Mouse (Mus musculus) Patski (cell line): Measurements from ENCODE around the gene Ly6g6f. TPM values are rescaled to one million over a fixed set of nuclear protein-coding genes. Genes with fewer than 3 reads are reported as not detected.
"Not testable (repeated sequence)": the region's sequence is repeated elsewhere in the genome, so short reads cannot be mapped to it uniquely, and the experiment has no call there.

Experiments used
- ATAC-seq: fragments of 100-300 bp; one replicate; pipeline ENCODE4 v1.8.0; 2021
- CTCF ChIA-PET: fragments of 350-600 bp; sonication (Branson Sonifier 250); formaldehyde crosslinking; loops from one replicate; lab custom pipeline; 2022; ENCODE audit warnings: inconsistent platforms; lab: Charles Lee
- POLR2A ChIA-PET: fragments of 350-600 bp; sonication (Branson Sonifier 250); formaldehyde crosslinking; loops from one replicate; lab custom pipeline; 2022; ENCODE audit warnings: antibody characterized with exemption, inconsistent platforms; lab: Charles Lee
- DNase-seq: peaks from one replicate; pipeline ENCODE4 v3.0.0-alpha.2; 2011; ENCODE audit warnings: low read depth, low spot score
- H3K27me3 ChIP-seq: fragments of 371-371 bp; one replicate; pipeline ENCODE4 v1.5.1; 2021
- CTCF ChIP-seq: fragments of 100-300 bp; IDR thresholded peaks from one replicate; pipeline ENCODE4 v1.5.1; 2021
- in situ Hi-C: fragments of 300-500 bp; cut with MboI; formaldehyde crosslinking; loops from 3 replicates; pipeline ENCODE4 v1.11.1; 2018; ENCODE audit warnings: low pct_unique_long_range_greater_than_20kb, mixed read lengths
- polyA plus RNA-seq: library from polyadenylated mRNA; unstranded; gene quantifications from one replicate; pipeline ENCODE4 v1.2.3, GENCODE M21; 2021

Gene Ly6g6f
- polyA plus RNA-seq, 1 experiment from 2014 or later = not detected

DNA sequence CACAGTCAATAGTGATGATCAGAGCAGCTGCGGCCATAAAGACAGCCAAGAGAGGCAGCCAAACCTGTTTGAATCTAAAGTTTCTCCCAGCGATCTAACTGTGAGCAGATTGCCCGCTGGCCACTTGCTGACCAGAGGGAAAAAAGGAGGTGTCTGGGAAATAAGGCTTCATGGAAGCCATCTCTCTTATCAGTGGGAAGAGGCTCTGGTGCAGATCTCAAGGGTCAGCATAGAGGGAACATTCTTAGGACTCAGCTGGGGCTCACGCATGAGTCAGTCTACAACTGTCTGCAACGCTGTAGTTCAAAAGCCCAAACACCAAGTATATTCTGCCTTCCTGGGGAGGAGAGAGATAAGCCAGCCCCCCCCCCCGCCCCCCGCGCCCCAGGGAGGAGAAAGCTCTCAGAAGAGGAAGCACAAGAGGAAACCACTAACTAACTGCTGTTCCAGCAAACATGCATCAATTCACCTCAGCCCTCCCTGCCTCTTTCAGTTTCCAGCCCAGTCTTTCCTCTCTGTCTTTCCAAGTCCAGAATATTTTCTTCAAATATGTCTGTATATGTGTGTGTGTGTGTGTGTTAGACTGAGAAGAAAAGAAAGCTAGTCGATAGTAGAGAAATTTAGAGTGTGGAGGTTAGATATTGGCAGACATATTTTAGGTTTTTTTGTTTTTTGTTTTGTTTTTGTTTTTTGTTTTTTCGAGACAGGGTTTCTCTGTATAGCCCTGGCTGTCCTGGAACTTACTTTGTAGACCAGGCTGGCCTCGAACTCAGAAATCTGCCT, 37.1 kb downstream of the Ly6g6f start:
- H3K27me3 ChIP-seq = no peaks in the 10 kb centered on the region
- TF ChIP-seq CTCF = no peak
- CTCF ChIA-PET = interaction anchor here (1.9 kb wide), 1 partner anchor 27 kb away, joined by 6 read pairs; no protein-coding TSS in a partner anchor
- ATAC-seq = no peak
- no peak for DNase-seq
- in situ Hi-C loops = no loop called here
- POLR2A ChIA-PET = interaction anchor here (0.8 to 1.4 kb wide), 4 partner anchors 10 to 78 kb away, joined by 3 to 9 read pairs (median 4); partner anchors contain the start of genes D17H6S53E and Ddah2

DNA sequence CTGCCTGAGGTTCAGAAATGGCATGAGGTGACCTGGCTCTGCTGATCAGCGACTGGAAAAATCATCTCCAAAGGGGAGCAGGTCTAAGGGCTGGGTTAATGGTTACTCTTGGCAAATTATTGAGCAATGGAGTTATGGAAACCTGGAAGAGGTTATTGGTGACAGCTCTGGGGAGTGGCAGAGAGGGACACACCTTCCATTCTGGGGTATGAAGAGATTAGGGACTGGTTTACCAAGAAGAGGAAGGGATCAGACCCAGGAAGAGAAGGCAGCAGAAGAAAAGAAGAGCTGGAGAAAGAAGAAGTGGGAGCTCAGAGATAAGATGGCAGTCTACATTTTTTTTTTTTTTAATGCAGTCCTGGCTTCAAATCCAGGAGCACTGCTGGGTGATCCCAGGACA, 37.7 kb downstream of the Ly6g6f start:
- DNase-seq (no peak), ATAC-seq (no peak)
- POLR2A ChIA-PET = interaction anchor here (0.6 to 1.4 kb wide), 5 partner anchors 11 to 79 kb away, joined by 3 to 9 read pairs (median 3); partner anchors contain the start of genes D17H6S53E and Ddah2
- CTCF ChIA-PET = interaction anchor here (1.9 kb wide), 1 partner anchor 26 kb away, joined by 6 read pairs; no protein-coding TSS in a partner anchor
- in situ Hi-C loops = no loop called here
- H3K27me3 ChIP-seq = no peaks in the 10 kb centered on the region
- TF ChIP-seq CTCF = no peak

DNA sequence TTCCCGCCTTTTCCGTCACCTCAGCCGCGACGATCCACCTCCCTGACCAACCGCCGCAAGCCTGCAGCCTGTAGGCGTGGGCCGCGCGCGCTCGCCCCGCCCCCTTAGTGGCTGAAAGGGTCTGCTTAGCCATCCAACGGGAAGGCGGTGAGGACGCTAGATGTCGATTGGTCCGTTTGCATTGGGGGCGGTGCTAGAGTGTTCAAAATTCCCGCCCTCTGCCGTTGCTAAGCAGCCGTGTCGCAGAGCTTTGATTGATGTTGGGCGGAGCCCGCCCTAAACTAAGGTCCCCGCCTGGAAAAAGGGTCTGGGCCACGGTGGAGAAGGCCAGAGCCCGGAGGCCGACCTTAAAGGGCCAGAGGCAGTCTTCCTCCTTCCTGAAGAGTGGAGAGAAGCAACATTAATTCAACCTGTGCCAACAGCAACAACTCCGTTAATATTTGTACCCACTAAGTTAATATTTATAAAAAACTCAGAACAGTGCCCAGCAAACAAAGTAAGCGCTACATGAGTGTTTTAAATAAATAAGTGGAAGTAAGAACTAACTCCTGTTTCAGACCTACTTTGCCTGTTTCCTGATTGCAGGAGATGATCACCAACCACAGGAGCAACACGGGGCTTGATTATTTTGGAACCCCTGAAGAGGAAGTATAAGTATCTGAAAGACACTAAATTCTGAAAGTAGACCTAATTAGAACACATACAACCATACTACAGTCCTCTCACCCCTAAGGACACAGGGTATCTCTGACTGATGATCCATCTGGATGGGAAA, 38.5 kb downstream of the Ly6g6f start, which contains the start of gene Msh5:
Gene Msh5, minus strand, starts transcription at position 65 of the 775 bp plus-strand sequence.
- DNase-seq = peak; percentile 93
- POLR2A ChIA-PET = interaction anchor here (0.6 to 0.8 kb wide), 2 partner anchors 19 to 25 kb away, joined by 3 read pairs; partner anchors contain the start of gene Sapcd1
- TF ChIP-seq CTCF = no peak
- H3K27me3 ChIP-seq = no peaks in the 10 kb centered on the region
- ATAC-seq = peak; percentile 87
- in situ Hi-C loops = no loop called here
- CTCF ChIA-PET = interaction anchor here (1.4 to 1.9 kb wide), 2 partner anchors 17 to 26 kb away, joined by 4 to 6 read pairs; no protein-coding TSS in a partner anchor

- ChIA-PET CTCF (interaction anchor here (1.4 kb wide), 1 partner anchor 16 kb away, joined by 4 read pairs; no protein-coding TSS in a partner anchor), POLR2A (interaction anchor here (0.6 kb wide), 1 partner anchor 18 kb away, joined by 3 read pairs; the partner anchor contains the start of gene Sapcd1)
- DNase-seq = no peak
- in situ Hi-C loops = no loop called here
- no peak for TF ChIP-seq CTCF
- peak; percentile 6 for ATAC-seq
- no peaks in the 10 kb centered on the region for H3K27me3 ChIP-seq
Observed at GRCm38 (mm10) chr17:35045807-35046680, 39.4 kb downstream of the Ly6g6f start.

GRCm38 (mm10) chr17:35044904-35045806, 40.3 kb downstream of the Ly6g6f start:
- no peaks in the 10 kb centered on the region for H3K27me3 ChIP-seq
- in situ Hi-C loops = no loop called here
- DNase-seq = no peak
- ChIA-PET CTCF (no interaction called here), POLR2A (interaction anchor here (0.5 kb wide), 2 partner anchors 30 to 119 kb away, joined by 4 to 5 read pairs; no protein-coding TSS in a partner anchor)
- no peak for TF ChIP-seq CTCF
- no peak for ATAC-seq

DNA sequence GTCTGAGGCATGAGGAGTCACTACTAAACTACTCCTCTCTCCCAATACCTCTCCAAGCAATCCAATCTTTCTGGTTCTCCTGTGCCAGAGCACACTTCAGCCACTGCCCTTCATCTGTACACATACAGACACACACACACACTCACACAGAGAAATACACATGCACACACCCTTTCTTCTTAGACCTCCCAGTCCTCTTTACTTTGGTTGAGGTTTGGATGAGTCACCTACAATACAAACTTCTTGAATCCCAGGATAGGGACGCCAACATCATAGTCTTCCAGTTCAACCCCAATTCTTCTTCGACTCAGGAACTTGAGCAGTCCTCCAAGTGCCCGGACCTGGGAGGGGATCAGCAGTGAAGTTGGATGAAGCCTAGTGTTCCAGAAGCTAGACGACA, 41.6 kb downstream of the Ly6g6f start:
- in situ Hi-C loops = no loop called here
- ChIA-PET CTCF (interaction anchor here (0.7 kb wide), 1 partner anchor 15 kb away, joined by 3 read pairs; no protein-coding TSS in a partner anchor), POLR2A (no interaction called here)
- DNase-seq = no peak
- no peak for ATAC-seq
- no peaks in the 10 kb centered on the region for H3K27me3 ChIP-seq
- TF ChIP-seq CTCF = no peak

DNA sequence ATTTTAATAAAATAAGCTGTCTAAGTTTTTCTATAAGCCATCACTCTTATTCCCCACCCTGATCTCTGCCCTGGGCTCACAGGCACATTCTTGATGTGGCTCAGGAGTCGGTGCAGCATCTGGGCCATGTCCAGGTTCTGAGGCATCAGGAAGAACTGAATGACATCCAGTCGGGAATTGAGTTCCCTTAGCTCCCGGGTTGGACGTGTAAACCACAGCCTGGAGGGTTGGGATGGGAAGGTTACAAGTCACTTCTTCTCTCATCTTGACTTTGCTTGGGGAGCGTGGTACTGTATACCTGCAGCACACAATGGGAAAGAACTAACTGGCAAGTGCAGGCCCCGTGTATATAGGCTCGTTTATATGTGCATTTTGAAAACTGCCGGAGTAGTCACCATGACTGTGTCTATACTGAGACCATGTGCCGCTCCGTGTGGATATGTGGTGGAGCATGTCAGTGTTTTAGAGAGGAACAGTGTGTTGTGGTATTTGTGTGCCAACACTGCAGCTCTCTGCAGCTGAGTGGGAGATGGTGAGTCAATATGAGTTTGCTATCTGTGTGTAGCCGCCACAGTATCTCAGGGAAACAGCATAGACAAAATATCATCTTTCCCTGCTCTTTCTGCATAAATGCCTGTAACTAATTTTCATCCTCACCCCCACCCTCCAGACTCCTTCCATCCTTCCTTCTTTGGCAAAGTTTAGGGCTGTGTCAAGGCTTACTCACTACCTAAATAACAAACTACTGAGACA, 46.1 kb downstream of the Ly6g6f start:
- CTCF ChIA-PET = interaction anchor here (1.4 to 2.1 kb wide), 2 partner anchors 10 to 19 kb away, joined by 4 to 8 read pairs; no protein-coding TSS in a partner anchor
- no peaks in the 10 kb centered on the region for H3K27me3 ChIP-seq
- ATAC-seq (peak; percentile 12), DNase-seq (no peak)
- in situ Hi-C loops = no loop called here
- no peak for TF ChIP-seq CTCF
- POLR2A ChIA-PET = interaction anchor here (0.7 kb wide), 1 partner anchor 99 kb away, joined by 4 read pairs; no protein-coding TSS in a partner anchor

DNA sequence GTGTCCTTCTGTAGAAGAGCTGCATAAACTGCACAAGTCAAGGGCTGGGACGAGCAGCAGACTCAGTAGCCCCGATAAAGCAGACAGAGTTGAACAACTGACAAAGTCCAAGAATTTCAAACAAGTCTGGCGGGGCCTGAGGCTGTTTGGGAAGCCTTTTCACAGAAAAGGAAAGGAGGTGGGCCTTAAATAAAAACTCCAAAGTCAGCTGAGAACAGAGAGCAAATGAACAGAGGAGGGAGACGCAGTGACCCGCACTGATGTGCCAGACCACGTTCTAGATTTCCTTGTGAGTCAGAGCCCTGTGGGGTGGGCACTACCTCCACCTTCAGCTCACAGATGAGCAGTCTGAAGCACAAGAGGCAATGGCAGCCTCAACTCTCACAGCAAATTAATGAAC, 50.5 kb downstream of the Ly6g6f start:
- DNase-seq = no peak
- no peak for ATAC-seq
- ChIA-PET POLR2A (no interaction called here), CTCF (interaction anchor here (1.1 to 1.6 kb wide), 2 partner anchors 14 to 79 kb away, joined by 3 read pairs; no protein-coding TSS in a partner anchor)
- TF ChIP-seq CTCF = no peak
- in situ Hi-C loops = loop anchor here (5.0 kb wide), 1 partner anchor 52 kb away; the partner anchor contains the start of genes Abhd16a and Ly6g6f
- no peaks in the 10 kb centered on the region for H3K27me3 ChIP-seq

- CTCF ChIA-PET, POLR2A ChIA-PET: not testable (repeated sequence)
- in situ Hi-C loops = loop anchor here (5.0 kb wide), 1 partner anchor 54 kb away; the partner anchor contains the start of genes Abhd16a and Ly6g6f
Observed at GRCm38 (mm10) chr17:35033703-35034102, 51.7 kb downstream of the Ly6g6f start.

More at GRCm38 (mm10) chr17:35033703-35034102, 51.7 kb downstream of the Ly6g6f start:
- DNase-seq, ATAC-seq, H3K27me3 ChIP-seq: not testable (repeated sequence)
